Mouse (Mus musculus): Measurements from ENCODE around the gene Olfr381. TPM values are rescaled to one million over a fixed set of nuclear protein-coding genes. Genes with fewer than 3 reads are reported as not detected.
"Not testable (repeated sequence)": the region's sequence is repeated elsewhere in the genome, so short reads cannot be mapped to it uniquely, and the experiment has no call there.

Olfr381 gene
- polyA plus RNA-seq (2015; fragmentation: Nextera tagmentation; extraction: Ambion mirVana) = not detected in 2 replicates

- no peak for ATAC-seq (replicated peaks; ENCODE audit: low FRiP score)
- no peak within 1 kb of the TSS for H3K4me2 ChIP-seq
- no peaks in the 10 kb centered on the region for H3K36me3 ChIP-seq
- H3K9ac ChIP-seq = no peak within 1 kb of the TSS
- no peak within 1 kb of the TSS for H3K4me3 ChIP-seq (replicated peaks)
- no peak within 1 kb of the TSS for H3K27ac ChIP-seq
- no peaks in the 10 kb centered on the region for H3K4me1 ChIP-seq
- no peaks in the 10 kb centered on the region for H3K27me3 ChIP-seq
- no peaks in the 10 kb centered on the region for H3K9me3 ChIP-seq (replicated peaks)
These were observed at the start of gene Olfr381 for GRCm38 (mm10) chr11:73491503-73491902. Gene Olfr381 (minus strand): TSS chr11:73491603.

GRCm38 (mm10) chr11:73528971-73529370 lies 37.6 kb upstream of the Olfr381 start:
- not testable (repeated sequence) for H3K4me1 ChIP-seq; H3K9me3 ChIP-seq (replicated peaks); H3K27me3 ChIP-seq; H3K9ac ChIP-seq; H3K36me3 ChIP-seq; ATAC-seq (replicated peaks; ENCODE audit: low FRiP score); H3K4me3 ChIP-seq (replicated peaks); H3K27ac ChIP-seq; H3K4me2 ChIP-seq
- 80% methylated on average over 1 of the region's 1 CpGs for WGBS

DNA sequence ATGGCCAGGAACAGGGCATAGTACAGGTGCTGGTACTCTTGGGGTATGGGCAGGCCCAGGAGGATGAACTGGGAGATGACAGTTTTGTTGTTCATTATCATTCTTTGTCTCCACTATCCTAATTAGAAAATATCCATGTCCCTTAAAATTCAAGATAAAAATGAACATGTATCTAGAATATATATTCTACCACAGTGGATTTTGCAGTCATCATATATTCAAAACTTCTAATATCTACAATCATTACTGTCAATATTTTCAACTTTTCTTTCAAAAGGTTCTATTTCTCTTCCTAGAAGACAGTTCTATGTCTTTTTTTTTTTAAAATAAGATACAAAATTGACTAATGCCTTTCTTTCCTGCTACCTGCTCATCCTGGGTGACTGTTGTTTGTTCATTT lies 25.7 kb upstream of the Olfr381 start, which contains the start of gene Olfr382:
TSS of gene Olfr382 (minus strand) at position 101 of the 400 bp plus-strand sequence.
- no peak for ATAC-seq (replicated peaks; ENCODE audit: low FRiP score)
- Histone ChIP-seq H3K27ac (no peak within 1 kb of the TSS), H3K9ac (no peak within 1 kb of the TSS), H3K4me1 (no peaks in the 10 kb centered on the region), H3K4me2 (no peak within 1 kb of the TSS), H3K36me3 (no peaks in the 10 kb centered on the region), H3K4me3 (replicated peaks) (no peak within 1 kb of the TSS), H3K9me3 (replicated peaks) (no peaks in the 10 kb centered on the region), H3K27me3 (no peaks in the 10 kb centered on the region)

- no peak within 1 kb of the TSS for H3K4me3 ChIP-seq (replicated peaks)
- H3K4me2 ChIP-seq = no peak within 1 kb of the TSS
- no peak within 1 kb of the TSS for H3K9ac ChIP-seq
- 94% methylated on average over 1 of the region's 1 CpGs for WGBS
- H3K27ac ChIP-seq = no peak within 1 kb of the TSS
- no peaks in the 10 kb centered on the region; the same call in 1 of the 2 replicates for H3K9me3 ChIP-seq (replicated peaks)
- no peaks in the 10 kb centered on the region for H3K36me3 ChIP-seq
- H3K4me1 ChIP-seq = no peaks in the 10 kb centered on the region
- H3K27me3 ChIP-seq = no peaks in the 10 kb centered on the region
- ATAC-seq (replicated peaks; ENCODE audit: low FRiP score) = no peak
These were observed 34.0 kb downstream of the Olfr381 start, which contains the start of gene Olfr380 for GRCm38 (mm10) chr11:73457408-73457807. Gene Olfr380 (minus strand): TSS chr11:73457508.

Other genes starting within 250 kb of the Olfr381 start
- gene Trpv3, start 224.2 kb downstream of the Olfr381 start, polyA plus RNA-seq (2015; fragmentation: Nextera tagmentation; extraction: Ambion mirVana) = 0.18 and 0.22 TPM in 2 replicates
- 17.1 and 17.2 TPM in 2 replicates for gene Aspa, start 162.0 kb downstream of the Olfr381 start, polyA plus RNA-seq (2015; fragmentation: Nextera tagmentation; extraction: Ambion mirVana)
- gene Gm49340, start 161.9 kb downstream of the Olfr381 start, polyA plus RNA-seq (2015; fragmentation: Nextera tagmentation; extraction: Ambion mirVana) = not detected in 2 replicates
- 0.32 and 0.33 TPM in 2 replicates for gene Spata22, start 161.9 kb downstream of the Olfr381 start, polyA plus RNA-seq (2015; fragmentation: Nextera tagmentation; extraction: Ambion mirVana)
- not detected in 2 replicates for gene Olfr20, start 140.8 kb downstream of the Olfr381 start, polyA plus RNA-seq (2015; fragmentation: Nextera tagmentation; extraction: Ambion mirVana)
- gene Olfr376, start 120.4 kb downstream of the Olfr381 start, polyA plus RNA-seq (2015; fragmentation: Nextera tagmentation; extraction: Ambion mirVana) = not detected in 2 replicates
- gene Olfr1, start 92.0 kb downstream of the Olfr381 start, polyA plus RNA-seq (2015; fragmentation: Nextera tagmentation; extraction: Ambion mirVana) = not detected in 2 replicates
- not detected in 2 replicates for gene Olfr378, start 63.1 kb downstream of the Olfr381 start, polyA plus RNA-seq (2015; fragmentation: Nextera tagmentation; extraction: Ambion mirVana)
- not detected in 2 replicates for gene Olfr380, start 34.1 kb downstream of the Olfr381 start, polyA plus RNA-seq (2015; fragmentation: Nextera tagmentation; extraction: Ambion mirVana)
- gene Olfr382, start 25.6 kb upstream of the Olfr381 start, polyA plus RNA-seq (2015; fragmentation: Nextera tagmentation; extraction: Ambion mirVana) = not detected in 2 replicates
- gene Olfr385, start 101.4 kb upstream of the Olfr381 start, polyA plus RNA-seq (2015; fragmentation: Nextera tagmentation; extraction: Ambion mirVana) = not detected in 2 replicates
- gene Olfr384, start 107.0 kb upstream of the Olfr381 start, polyA plus RNA-seq (2015; fragmentation: Nextera tagmentation; extraction: Ambion mirVana) = not detected in 2 replicates
- gene Zfp735, start 197.2 kb upstream of the Olfr381 start, polyA plus RNA-seq (2015; fragmentation: Nextera tagmentation; extraction: Ambion mirVana) = not detected in 2 replicates